Mouse (Mus musculus): ENCODE results near the gene Tmod1.

Tmod1 gene

DNA sequence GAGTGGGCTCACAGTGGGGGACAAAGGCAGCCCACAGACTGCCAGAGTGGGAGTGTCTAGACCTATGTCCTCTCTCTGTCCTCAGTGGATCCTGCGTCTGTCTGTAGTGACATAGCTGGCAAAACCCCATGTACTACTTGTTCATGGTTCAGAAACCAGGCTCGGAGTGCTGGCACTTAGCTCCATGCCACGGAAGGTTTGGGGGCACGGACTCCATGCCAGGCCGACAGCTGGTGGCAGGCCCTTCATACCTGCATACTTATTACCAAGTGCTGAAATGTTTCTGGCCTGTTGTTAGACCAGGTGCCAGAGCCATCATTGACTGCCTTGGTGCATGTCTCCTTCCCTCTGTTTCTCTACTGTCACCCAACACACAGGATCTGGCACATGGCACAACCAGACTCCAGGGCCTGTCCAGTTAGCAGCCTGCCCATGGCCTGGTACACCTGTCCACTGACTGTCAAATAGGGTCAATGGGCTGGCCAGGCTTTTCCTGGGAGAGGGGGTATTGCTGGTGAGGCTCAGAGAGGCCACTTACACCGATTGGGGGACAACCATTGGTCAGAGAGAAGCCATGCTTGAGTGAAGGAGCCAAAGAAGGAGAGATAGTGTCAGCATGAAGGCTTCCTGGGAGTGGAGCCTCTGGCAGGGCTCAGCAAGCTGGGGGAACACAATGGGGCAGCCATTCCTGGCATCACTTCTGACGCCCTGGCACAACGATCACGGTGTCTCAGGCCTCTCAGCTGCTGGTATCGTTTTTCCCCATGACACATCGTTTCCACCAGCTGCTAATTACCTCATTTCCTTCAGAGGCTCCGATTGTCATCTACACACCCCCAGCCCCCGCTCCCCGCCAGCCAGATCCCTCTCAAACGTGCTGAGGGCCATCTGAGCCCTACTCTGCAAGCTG, 56.4 kb downstream of the Tmod1 start:
- peak; percentile 24 for DNase-seq

DNA sequence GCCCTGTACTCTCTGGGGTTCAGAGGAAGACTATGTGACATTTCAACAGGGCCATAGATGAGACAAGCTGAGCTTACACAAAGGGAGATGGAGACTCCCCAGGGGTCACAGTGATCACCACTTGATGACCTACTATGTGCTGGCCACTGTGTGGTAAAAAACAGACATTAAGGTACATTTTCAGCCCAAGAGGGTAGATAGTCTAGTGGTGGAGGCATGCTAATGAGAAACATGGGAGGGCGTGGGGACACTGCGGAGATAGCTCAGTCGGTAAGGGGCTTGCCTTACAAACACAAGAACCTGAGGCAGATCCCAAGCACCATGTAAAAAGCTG, 57.1 kb downstream of the Tmod1 start:
- no peak for DNase-seq

DNA sequence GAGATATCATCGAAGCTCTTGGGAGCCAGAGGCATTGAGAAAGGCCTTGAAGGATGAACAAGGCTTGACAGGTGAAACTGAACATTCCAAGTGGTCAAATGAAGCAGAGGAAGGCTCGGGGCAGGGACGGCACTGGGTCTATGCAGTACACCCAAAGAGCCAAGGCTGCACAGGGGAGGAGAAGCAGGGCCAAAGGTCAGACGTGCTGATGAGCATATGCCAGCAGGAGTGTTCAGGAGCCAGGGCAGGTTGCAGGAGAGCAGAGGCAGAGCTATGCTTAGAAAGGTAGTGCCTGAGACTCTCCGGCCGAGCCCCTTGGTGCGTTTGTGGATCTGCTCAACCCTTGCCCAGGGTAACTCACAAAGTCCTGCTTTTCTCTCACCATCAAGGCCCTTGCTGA, 57.8 kb downstream of the Tmod1 start:
- no peak for DNase-seq

DNA sequence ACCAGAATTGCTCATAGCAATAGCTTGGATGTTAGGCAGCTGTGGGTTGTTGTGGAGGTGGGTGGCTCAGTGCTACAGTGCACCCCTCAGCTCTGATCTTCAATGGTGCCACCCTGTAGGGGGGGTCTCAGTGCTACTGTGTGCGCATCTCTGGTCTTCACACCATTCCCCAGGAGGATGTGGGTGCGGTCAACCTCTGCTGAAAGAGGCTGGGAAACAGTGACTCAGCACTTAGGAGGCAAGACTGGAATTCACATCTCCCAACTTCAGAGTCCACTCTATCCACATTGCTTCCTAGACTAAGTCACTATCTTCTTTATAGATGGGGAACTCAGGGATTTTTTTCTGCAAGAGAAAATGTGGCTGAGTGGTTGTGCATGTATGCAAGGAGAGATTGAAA, 58.9 kb downstream of the Tmod1 start:
- DNase-seq: no peak

DNA sequence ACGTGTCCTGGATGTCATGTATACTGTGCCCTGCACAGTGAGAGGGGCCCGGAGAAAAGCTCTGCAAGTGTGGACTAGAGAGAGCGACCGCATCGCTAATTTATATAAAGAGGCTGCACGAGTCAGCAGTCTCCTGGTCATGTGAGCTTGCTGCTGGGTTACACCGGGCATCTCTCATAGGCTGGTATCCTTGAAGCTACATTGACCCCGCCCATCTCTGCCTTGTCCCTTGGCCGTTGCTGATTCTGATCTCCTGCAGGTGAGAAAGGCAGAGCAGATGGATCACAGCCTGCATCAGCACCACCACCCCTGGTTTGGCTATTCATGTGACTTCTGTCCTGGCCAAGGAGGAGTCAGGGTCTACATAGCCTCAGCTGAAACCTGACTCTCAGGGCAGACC, 60.4 kb downstream of the Tmod1 start:
- no peak for DNase-seq

DNA sequence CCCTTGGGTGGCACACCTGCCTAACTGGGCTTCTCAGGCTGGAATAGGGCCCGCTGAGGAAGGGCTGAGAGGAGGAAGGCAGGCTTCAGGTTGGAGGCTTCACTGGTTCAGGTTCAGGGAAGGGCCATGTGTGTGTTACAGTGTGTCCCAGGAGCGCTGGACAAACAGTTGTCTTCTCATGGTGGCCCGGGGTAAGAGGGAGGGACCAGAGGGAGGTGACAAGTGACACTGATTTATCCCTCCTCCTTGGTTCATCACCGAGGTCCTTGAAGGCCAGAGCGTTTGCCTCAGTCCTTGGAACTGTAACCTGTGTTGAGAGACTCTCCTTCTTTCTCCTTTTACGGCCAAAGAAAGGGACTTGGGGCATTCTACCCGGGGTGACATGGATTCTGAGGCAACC, 61.8 kb downstream of the Tmod1 start:
- no peak for DNase-seq

DNA sequence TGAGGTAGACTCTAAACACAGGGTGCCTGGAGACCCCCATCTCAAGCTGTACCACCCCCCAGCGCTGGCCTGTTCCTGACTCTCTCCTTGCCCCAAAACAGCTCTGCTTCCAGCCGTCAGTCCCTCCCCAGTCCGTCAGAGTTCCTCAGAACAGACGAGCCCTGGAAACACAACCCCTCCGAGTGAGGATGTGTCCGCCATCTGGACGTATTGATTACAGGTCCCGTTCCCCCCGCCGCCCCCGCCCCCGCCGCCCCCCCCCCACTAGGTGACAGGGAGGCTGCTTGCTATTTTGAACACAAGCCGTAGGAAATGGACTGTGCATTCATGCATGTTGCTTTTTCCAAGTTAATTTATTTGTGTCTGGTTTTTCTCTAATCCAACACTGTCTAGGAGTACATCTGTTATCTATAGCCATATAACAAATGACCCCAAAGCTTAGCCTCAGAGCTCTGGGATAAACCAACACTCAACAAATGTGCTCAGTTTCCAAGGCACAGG, 62.5 kb downstream of the Tmod1 start:
- DNase-seq: no peak

DNA sequence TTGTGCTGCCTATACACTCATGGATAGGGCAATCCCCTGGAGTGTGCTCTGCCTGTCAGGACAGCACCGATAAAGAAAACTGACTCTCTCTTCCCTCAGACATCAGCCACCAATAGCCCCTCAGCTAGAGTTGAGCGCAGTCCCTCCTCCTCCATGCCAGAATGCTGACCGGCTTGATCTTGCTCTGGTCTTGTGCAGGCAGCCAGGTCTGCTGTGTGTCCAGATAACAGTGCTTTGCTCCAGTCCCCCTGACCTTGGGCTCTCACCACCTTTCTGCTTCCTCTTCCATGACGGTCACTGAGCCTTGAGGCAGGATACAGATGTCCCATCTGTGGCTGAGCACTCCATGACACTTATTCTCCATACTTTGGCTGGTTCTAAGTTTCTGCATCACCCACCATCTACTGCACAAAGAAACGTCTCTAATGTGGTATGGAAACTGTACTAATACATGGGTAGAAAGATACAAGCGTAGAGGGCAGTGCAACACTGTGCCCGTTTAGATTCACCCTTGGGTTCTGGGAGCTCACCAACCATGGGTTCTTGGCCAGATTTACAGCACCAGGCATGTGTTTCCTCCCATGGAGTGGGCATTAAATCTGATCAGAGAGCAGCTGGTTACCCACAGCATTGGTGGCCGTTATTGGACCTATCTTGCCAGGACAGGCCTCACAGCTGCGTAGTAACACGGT, 63.5 kb downstream of the Tmod1 start:
- DNase-seq: no peak

DNA sequence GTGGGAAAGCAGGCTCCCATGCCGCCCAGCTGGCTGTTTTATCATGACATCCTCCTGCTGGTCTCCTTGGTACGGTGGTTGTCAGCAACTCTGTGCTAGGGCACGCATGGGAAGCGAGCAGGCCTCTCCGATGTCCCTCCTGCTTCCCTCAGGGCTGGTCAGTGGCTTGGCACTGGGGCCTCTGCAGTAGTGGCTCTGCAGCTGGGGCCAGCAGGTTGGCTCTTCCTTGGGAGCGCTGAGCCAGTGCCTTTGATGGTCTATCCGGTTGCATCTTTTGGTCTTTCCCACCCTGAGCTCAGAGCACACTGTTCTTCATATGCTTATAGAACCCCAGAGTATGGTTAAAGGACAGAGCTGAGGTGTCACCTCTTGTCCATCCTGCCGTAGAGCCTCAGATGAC, 71.3 kb downstream of the Tmod1 start:
- no peak for DNase-seq

DNA sequence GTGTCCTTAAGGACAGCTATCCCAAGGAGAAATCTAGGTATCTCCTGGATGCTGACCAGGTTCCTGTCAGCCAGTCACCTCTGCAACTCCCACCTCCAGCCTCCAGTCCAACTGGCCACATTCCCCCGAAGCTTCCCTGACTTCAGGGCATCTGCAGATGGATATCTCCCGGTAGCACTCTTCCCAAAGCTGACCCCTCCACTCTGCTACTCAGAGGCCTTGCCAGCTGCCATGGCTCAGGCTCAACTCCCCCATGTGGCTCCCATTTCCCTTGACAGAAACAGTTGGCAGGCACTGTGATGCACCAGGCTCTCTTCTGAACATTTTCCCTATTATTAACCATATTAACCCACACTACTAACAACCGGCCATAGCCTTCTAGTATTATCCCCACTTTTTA, 72.6 kb downstream of the Tmod1 start:
- peak; percentile 34 for DNase-seq

DNA sequence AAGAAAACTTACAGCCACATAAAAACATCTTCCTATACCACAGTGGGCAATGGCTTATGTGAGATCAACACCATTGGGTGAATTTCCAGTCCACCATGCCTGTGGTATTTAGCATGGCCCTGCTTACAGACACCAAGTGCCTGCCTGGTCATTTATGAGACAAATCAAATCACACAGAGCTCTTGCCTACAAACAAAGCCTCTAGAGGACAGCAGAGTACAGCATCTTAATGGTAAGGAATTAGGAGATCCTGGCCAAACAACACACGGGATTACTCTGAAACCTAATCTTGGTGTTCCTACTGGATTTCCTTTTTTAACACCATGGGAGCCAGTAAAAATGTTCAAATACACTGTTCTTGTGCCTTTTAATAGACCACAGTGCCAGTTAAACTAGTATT, 76.6 kb downstream of the Tmod1 start:
- DNase-seq: no peak

DNA sequence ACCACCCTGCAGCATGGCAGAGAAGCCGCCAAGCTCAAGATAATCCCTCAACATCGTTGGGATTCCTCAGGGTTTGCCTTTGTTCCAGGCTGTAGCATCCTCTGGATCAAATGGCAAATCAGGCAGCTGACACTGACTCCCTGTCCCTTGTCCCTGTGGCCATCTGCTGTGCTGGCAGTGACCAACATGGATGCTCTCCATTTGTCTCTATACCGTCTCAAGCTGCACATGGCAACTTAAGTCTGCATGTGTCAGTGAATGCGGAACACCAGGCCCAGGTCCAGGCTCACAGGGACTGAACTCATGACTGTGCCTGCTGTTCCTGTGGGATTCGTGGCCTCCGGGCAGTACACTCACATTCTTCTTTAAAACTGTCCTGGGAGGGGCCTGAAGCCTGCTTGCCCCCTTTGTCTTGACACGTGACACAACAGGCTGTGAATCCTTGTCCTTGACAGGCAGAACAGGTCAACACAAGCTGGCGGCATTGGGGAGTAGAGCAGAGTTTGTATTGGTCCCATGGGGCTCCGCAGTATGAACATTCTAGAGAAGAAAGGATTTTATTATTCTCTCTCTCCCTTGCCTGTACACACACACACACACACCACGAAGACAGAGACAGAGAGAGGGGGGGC, 77.9 kb downstream of the Tmod1 start:
- no peak for DNase-seq

DNA sequence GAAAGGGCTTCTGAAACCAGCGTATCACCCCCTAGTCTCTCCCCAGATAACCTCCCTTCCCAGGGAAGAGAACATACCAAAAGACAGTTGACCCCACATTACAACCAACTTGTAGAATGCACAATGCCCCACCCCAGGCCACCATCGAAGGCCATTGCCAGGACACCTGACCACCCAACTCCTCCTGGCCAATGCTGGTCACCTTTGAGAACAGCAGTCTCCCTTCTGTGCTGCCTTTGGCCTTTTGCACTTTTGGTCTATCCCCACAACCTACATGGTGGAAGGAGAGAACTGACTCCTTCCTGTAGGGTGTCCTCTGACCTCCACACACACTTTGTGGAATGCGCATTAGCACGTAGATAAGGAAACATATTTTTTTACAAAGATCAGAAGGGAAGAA, 78.8 kb downstream of the Tmod1 start:
- no peak for DNase-seq

DNA sequence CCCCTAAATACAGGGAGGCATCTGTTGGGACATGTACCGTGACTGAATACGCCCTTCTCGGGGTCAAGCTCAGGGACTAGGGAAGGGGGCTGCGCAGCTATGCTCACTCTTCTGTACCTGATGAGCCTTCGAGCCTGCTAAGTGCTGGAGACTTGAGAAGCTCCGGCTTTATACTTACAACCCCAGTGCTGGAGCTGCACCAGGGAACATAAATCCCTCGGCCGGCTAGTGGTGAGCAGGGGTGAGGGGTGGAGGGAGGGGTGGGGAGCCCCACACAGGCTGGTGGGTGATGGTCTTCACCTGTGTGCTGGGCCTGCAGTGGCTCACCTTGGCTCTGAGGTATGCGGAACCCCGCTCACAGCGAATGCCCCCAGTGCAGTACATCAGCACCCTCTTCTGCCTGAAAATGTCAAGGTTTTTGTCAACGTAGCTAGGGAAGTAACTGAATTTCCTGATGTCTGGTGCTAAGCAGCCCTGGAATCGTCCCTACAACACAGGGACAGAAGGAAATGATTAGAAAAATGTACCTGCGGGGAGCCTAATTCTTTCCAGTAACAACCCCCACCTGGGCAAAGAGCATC, 80.9 kb downstream of the Tmod1 start:
- no peak for DNase-seq

DNA sequence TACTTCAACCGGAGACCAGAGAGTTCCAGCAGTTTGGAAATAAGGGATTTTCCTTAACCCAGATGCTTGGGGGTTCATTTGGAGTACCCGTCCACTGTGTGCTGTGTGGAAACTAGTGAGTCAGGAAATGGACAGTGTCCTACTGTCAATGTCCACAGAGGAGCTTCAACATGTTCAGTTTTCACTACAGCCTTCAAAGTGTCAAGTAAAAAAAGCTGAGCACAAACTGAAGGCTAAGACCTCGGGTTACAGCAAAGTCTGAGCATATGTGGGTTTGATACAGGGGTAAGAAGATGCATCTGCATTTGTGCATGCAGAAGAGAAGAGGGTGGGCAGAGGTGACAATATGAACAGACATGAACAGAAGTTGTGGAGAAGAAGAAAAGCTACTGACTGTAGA, 82.0 kb downstream of the Tmod1 start:
- DNase-seq: no peak

DNA sequence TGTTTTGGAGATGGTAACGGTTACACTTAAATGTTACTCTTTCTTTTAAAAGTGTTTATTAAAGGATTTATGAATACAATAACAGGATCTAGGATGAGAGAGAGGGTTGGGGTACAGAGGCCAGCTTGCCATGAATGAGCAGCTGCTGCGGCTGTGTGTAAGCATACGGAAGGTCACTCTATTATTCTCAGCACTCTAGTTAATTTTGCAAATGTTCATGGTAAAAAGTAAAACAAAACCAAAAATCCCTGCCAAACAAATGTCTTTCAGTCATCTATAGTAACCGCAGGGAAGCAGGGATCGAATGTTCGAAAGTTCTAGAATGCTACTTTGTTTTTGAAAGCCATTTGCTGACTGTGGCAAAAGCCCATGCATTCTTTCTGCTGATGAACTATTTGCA, 84.6 kb downstream of the Tmod1 start:
- DNase-seq: no peak

DNA sequence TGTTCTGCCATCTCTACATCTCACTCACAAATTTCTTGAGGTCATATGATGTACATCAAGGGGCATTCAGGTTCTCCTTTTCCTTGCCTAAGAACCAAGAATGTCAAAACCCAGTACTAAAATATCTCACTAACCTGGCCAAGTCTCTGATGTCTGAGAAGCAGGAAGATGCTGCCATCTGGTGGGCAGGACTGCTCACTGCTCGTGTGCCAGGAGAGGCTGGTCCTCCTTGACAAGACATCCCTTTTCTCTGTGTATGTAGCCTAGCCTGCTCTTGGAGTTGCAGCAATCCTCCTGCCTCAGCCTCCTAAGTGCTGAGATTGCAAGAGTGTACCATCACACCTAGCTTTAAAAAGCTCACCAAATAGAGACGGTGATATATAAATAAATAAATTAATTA, 87.8 kb downstream of the Tmod1 start:
- peak; percentile 70 for DNase-seq

DNA sequence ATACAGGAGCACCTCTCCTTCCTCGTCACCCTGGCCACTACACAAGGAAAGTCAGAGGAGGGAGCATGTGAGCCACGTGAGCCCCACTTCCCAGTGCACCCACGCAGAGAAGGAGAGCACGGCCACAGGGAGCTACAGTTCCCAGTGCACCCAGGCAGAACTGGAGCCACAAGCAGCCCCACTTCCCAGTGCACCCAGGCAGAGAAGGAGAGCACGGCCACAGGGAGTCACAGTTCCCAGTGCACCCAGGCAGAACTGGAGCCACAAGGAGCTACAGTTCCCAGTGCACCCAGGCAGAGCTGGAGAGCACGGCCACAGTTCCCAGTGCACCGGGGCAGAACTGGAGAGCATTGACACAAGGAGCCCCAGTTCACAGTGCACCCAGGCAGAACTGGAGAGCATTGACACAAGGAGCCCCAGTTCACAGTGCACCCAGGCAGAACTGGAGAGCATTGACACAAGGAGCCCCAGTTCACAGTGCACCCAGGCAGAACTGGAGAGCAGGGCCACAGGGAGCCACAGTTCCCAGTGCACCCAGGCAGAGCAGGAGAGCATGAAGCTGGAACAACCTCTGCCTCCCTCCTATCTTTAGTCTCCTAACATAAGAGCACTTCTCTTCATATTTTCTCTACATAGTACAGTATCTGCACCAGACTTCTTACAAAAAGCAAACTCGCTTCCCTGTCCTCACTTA, 90.7 kb downstream of the Tmod1 start:
- no peak for DNase-seq

DNA sequence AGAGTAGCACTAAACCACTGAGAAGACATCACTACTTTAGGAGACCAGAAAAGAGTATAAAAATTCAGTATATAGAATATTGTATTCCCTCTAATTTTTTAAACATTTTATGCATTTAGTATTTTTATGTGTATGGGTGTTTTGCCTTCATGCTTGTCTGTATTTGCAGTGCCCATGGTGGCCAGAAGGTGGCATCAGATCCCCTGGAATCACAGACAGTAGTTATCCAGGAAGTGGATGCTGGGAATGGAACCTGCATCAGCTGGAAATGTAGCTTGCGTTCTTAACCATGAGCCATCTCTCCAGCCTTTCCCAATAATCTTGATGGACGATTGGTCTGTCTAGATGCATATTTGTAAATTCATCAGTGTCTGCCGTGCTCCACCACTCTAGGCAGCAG, 91.5 kb downstream of the Tmod1 start:
- DNase-seq: peak; percentile 58

DNA sequence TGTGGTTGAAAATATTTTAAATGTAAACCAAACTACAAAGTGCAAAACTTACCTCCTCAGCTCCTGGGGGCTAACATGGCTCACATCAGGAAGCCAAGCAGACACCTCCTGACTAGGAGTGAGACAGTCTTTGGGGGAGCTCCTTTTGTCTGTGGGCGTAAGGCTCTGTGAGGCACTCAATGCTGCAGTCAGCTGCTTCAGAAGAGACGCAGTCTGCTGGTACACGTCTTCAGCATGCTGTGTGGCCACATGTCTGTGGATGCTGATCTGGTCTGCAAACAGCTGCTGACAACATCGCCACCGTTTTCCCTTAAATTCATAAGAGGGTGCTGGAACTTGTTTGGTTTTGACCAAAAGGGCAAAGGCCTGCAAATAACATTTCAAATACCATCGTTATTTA, 93.1 kb downstream of the Tmod1 start:
- DNase-seq: no peak

DNA sequence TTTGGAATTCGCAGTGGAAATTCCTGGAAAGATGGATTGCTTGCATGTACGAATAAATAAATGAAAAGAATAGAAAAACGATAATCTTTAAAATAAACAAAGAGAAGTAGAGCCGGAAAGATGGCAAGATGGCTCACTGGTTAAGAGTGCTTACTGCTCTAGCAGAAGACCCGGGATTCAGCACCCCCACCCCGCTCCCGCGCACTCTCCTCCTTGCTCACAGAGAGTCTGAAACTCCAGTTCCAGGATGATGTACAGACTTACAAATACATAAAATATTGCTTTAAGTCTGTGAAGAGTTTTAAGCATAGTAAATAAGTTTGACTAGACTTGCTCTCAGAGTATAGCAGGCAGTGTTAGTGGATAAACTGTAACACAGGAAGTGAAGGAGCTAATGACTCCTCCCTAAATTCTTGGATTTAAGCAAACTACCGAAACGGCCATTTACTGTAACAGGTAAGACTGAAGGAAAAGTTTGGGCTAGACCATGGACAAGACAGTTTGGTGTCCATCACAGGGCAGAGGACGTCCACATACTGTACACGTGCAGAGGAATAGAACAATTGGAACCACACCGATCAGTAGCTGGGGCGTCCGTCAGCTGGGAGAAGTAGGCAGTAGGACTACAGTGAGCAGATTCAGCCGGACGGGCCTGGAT, 99.0 kb downstream of the Tmod1 start:
- DNase-seq: peak; percentile 18
